Mouse (Mus musculus) testis, adult 2 months (tissue): ENCODE results near the gene Plek.

Experiments used
- CTCF ChIP-seq: fragments of 200-500 bp; IDR thresholded peaks from 2 replicates; pipeline ENCODE4 v1.5.1; 2012; ENCODE audit warnings: low read depth, mild to moderate bottlenecking, inconsistent platforms, low read length, moderate library complexity; ENCODE audit not compliant: control insufficient read depth, insufficient read depth, insufficient replicate concordance
- POLR2A ChIP-seq: fragments of 200-500 bp; IDR thresholded peaks from 2 replicates; pipeline ENCODE4 v1.6.1; 2012; ENCODE audit warnings: low read depth, mild to moderate bottlenecking, inconsistent platforms, low read length, moderate library complexity; ENCODE audit not compliant: control insufficient read depth

GRCm38 (mm10) chr11:16969650-16970049 is 82.5 kb downstream of the Plek start:
- TF ChIP-seq CTCF = no peak
- TF ChIP-seq POLR2A = no peak
